Mouse (Mus musculus): Measurements from ENCODE around the gene Ncor2. TPM values are rescaled to one million over a fixed set of nuclear protein-coding genes. Genes with fewer than 3 reads are reported as not detected.
A peak's percentile ranks its signal among the peaks of the same experiment; 100 is the strongest.
"Not testable (repeated sequence)": the region's sequence is repeated elsewhere in the genome, so short reads cannot be mapped to it uniquely, and the experiment has no call there.

The Ncor2 gene
- total RNA-seq (2018; cell fraction: chromatin; rRNA removed): 100 to 1,000 TPM in 22 of 26 experiments, 10 to 100 TPM in 4; 46.8 to 281 (median 198) TPM
- 100 to 1,000 TPM in 3 of 26 experiments, 10 to 100 TPM in 23; 45.2 to 112 (median 78.1) TPM for total RNA-seq (2018; cell fraction: cytosol; rRNA removed)
- 100 to 1,000 TPM in 18 of 26 experiments, 10 to 100 TPM in 8; 31.2 to 178 (median 123) TPM for total RNA-seq (2018; cell fraction: nucleus; rRNA removed)
- polyA plus RNA-seq (2018): 52.2 to 78.3 TPM (median 77.8 TPM) in 3 replicates

GRCm38 (mm10) chr5:125179007-125179734, at the start of gene Ncor2:
TSS of gene Ncor2 (minus strand) at chr5:125179219.
- Histone ChIP-seq H3K79me2 (ENCODE audit: inconsistent target) (peaks cover 41% of the 10 kb centered on the region), H3K4me3 (ENCODE audit: inconsistent target) (peak within 1 kb of the TSS; percentile 88), H3K36me3 (ENCODE audit: inconsistent target) (no peaks in the 10 kb centered on the region), H3K27ac (peak within 1 kb of the TSS; percentile 99)
- WGBS (ENCODE audit: missing documents): under 1% methylated on average over 71 of the region's 87 CpGs

- no peak overlapping the region for H3K4me3 ChIP-seq (ENCODE audit: inconsistent target)
- 97% methylated on average over 4 of the region's 4 CpGs for WGBS (ENCODE audit: missing documents)
- no peaks in the 10 kb centered on the region for H3K79me2 ChIP-seq (ENCODE audit: inconsistent target)
- H3K27ac ChIP-seq: no peak overlapping the region
- H3K36me3 ChIP-seq (ENCODE audit: inconsistent target): no peaks in the 10 kb centered on the region
Measured at GRCm38 (mm10) chr5:125227699-125228098, 48.7 kb upstream of the Ncor2 start.

GRCm38 (mm10) chr5:125226229-125226634, 47.2 kb upstream of the Ncor2 start:
- Histone ChIP-seq H3K4me3 (ENCODE audit: inconsistent target) (no peak overlapping the region), H3K36me3 (ENCODE audit: inconsistent target) (no peaks in the 10 kb centered on the region), H3K27ac (no peak overlapping the region), H3K79me2 (ENCODE audit: inconsistent target) (no peaks in the 10 kb centered on the region)
- 41% methylated on average over 12 of the region's 12 CpGs for WGBS (ENCODE audit: missing documents)

GRCm38 (mm10) chr5:125224925-125225324, 45.9 kb upstream of the Ncor2 start:
- H3K79me2 ChIP-seq (ENCODE audit: inconsistent target): no peaks in the 10 kb centered on the region
- H3K27ac ChIP-seq: no peak overlapping the region
- H3K4me3 ChIP-seq (ENCODE audit: inconsistent target): no peak overlapping the region
- H3K36me3 ChIP-seq (ENCODE audit: inconsistent target): no peaks in the 10 kb centered on the region
- 100% methylated on average over 3 of the region's 3 CpGs for WGBS (ENCODE audit: missing documents)

- no peak overlapping the region for H3K4me3 ChIP-seq (ENCODE audit: inconsistent target)
- no peaks in the 10 kb centered on the region for H3K79me2 ChIP-seq (ENCODE audit: inconsistent target)
- WGBS (ENCODE audit: missing documents): 86% methylated on average over 5 of the region's 5 CpGs
- H3K27ac ChIP-seq: no peak overlapping the region
- no peaks in the 10 kb centered on the region for H3K36me3 ChIP-seq (ENCODE audit: inconsistent target)
Measured at GRCm38 (mm10) chr5:125223961-125224360, 44.9 kb upstream of the Ncor2 start.

- no peak overlapping the region for H3K27ac ChIP-seq
- WGBS (ENCODE audit: missing documents): 38% methylated on average over 3 of the region's 6 CpGs
- H3K36me3 ChIP-seq (ENCODE audit: inconsistent target): no peaks in the 10 kb centered on the region
- no peak overlapping the region for H3K4me3 ChIP-seq (ENCODE audit: inconsistent target)
- no peaks in the 10 kb centered on the region for H3K79me2 ChIP-seq (ENCODE audit: inconsistent target)
Measured at GRCm38 (mm10) chr5:125222706-125223105, 43.7 kb upstream of the Ncor2 start.

GRCm38 (mm10) chr5:125221868-125222267, 42.8 kb upstream of the Ncor2 start:
- 92% methylated on average over 3 of the region's 3 CpGs for WGBS (ENCODE audit: missing documents)

GRCm38 (mm10) chr5:125217426-125218170, 38.6 kb upstream of the Ncor2 start:
- Histone ChIP-seq H3K4me3 (ENCODE audit: inconsistent target) (no peak overlapping the region), H3K27ac (no peak overlapping the region), H3K79me2 (ENCODE audit: inconsistent target) (no peaks in the 10 kb centered on the region), H3K36me3 (ENCODE audit: inconsistent target) (no peaks in the 10 kb centered on the region)
- WGBS (ENCODE audit: missing documents): 92% methylated on average over 9 of the region's 9 CpGs

More at GRCm38 (mm10) chr5:125221868-125222267, 42.8 kb upstream of the Ncor2 start:
- Histone ChIP-seq H3K27ac (no peak overlapping the region), H3K4me3 (ENCODE audit: inconsistent target) (no peak overlapping the region), H3K79me2 (ENCODE audit: inconsistent target) (no peaks in the 10 kb centered on the region), H3K36me3 (ENCODE audit: inconsistent target) (no peaks in the 10 kb centered on the region)

GRCm38 (mm10) chr5:125215930-125216459, 37.0 kb upstream of the Ncor2 start:
- H3K36me3 ChIP-seq (ENCODE audit: inconsistent target): no peaks in the 10 kb centered on the region
- H3K27ac ChIP-seq: no peak overlapping the region
- 14% methylated on average over 24 of the region's 24 CpGs for WGBS (ENCODE audit: missing documents)
- H3K4me3 ChIP-seq (ENCODE audit: inconsistent target): no peak overlapping the region
- H3K79me2 ChIP-seq (ENCODE audit: inconsistent target): no peaks in the 10 kb centered on the region

GRCm38 (mm10) chr5:125215346-125215929, 36.4 kb upstream of the Ncor2 start:
- Histone ChIP-seq H3K27ac (no peak overlapping the region), H3K36me3 (ENCODE audit: inconsistent target) (no peaks in the 10 kb centered on the region), H3K79me2 (ENCODE audit: inconsistent target) (no peaks in the 10 kb centered on the region), H3K4me3 (ENCODE audit: inconsistent target) (no peak overlapping the region)
- WGBS (ENCODE audit: missing documents): 44% methylated on average over 11 of the region's 11 CpGs

GRCm38 (mm10) chr5:125214064-125214463, 35.0 kb upstream of the Ncor2 start:
- Histone ChIP-seq H3K36me3 (ENCODE audit: inconsistent target) (no peaks in the 10 kb centered on the region), H3K4me3 (ENCODE audit: inconsistent target) (no peak overlapping the region), H3K27ac (no peak overlapping the region), H3K79me2 (ENCODE audit: inconsistent target) (no peaks in the 10 kb centered on the region)
- WGBS (ENCODE audit: missing documents): 93% methylated on average over 6 of the region's 6 CpGs

GRCm38 (mm10) chr5:125204910-125205309, 25.9 kb upstream of the Ncor2 start:
- H3K27ac ChIP-seq; H3K4me3 ChIP-seq (ENCODE audit: inconsistent target); H3K79me2 ChIP-seq (ENCODE audit: inconsistent target); H3K36me3 ChIP-seq (ENCODE audit: inconsistent target): not testable (repeated sequence)
- WGBS (ENCODE audit: missing documents): 100% methylated on average over 3 of the region's 3 CpGs

GRCm38 (mm10) chr5:125204199-125204815, 25.3 kb upstream of the Ncor2 start:
- WGBS (ENCODE audit: missing documents): 69% methylated on average over 11 of the region's 11 CpGs
- Histone ChIP-seq H3K79me2 (ENCODE audit: inconsistent target) (no peaks in the 10 kb centered on the region), H3K27ac (no peak overlapping the region), H3K4me3 (ENCODE audit: inconsistent target) (no peak overlapping the region), H3K36me3 (ENCODE audit: inconsistent target) (no peaks in the 10 kb centered on the region)

- no peaks in the 10 kb centered on the region for H3K79me2 ChIP-seq (ENCODE audit: inconsistent target)
- no peaks in the 10 kb centered on the region for H3K36me3 ChIP-seq (ENCODE audit: inconsistent target)
- H3K4me3 ChIP-seq (ENCODE audit: inconsistent target): no peak overlapping the region
- H3K27ac ChIP-seq: no peak overlapping the region
- WGBS (ENCODE audit: missing documents): 25% methylated on average over 10 of the region's 11 CpGs
Measured at GRCm38 (mm10) chr5:125203759-125204158, 24.7 kb upstream of the Ncor2 start.
